Mouse (Mus musculus) ES-Bruce4 (cell line): ENCODE measurements around the gene Sergef. TPM values are rescaled to one million over a fixed set of nuclear protein-coding genes. Genes with fewer than 3 reads are reported as not detected.

Experiments
- H3K27ac ChIP-seq: 2 replicates; pipeline ENCODE4 v1.5.1; 2012; ENCODE audit warnings: low read length, inconsistent platforms; ENCODE audit not compliant: insufficient read depth
- H3K27me3 ChIP-seq: 2 replicates; pipeline ENCODE4 v1.6.1; 2012; ENCODE audit warnings: mild to moderate bottlenecking, low read length, inconsistent platforms; ENCODE audit not compliant: control insufficient read depth, poor library complexity, insufficient read depth, severe bottlenecking
- H3K36me3 ChIP-seq: 2 replicates; pipeline ENCODE4 v1.6.1; 2012; ENCODE audit warnings: inconsistent platforms, mild to moderate bottlenecking, low read length, moderate library complexity; ENCODE audit not compliant: control insufficient read depth, poor library complexity, insufficient read depth, severe bottlenecking
- H3K4me1 ChIP-seq: one replicate; pipeline ENCODE4 v1.8.1; 2011; ENCODE audit warnings: low read length; ENCODE audit not compliant: control insufficient read depth, insufficient read depth
- H3K4me3 ChIP-seq: 2 replicates; pipeline ENCODE4 v1.5.1; 2011; ENCODE audit warnings: low read depth, mild to moderate bottlenecking, low read length
- H3K9ac ChIP-seq: 2 replicates; pipeline ENCODE4 v1.6.1; 2012; ENCODE audit warnings: low read depth, mild to moderate bottlenecking, inconsistent platforms; ENCODE audit not compliant: poor library complexity, severe bottlenecking
- H3K9me3 ChIP-seq: replicated peaks from 2 replicates; pipeline ENCODE4 v1.6.1; 2012; ENCODE audit warnings: mild to moderate bottlenecking, low read length, inconsistent platforms; ENCODE audit not compliant: control insufficient read depth, poor library complexity, insufficient read depth, severe bottlenecking
- CTCF ChIP-seq: IDR thresholded peaks from one replicate; pipeline ENCODE4 v1.8.1; 2011; ENCODE audit warnings: low read depth, low read length
- EP300 ChIP-seq: IDR thresholded peaks from 2 replicates; pipeline ENCODE4 v1.6.1; 2011; ENCODE audit warnings: low read depth, low read length; ENCODE audit not compliant: insufficient read depth
- POLR2A ChIP-seq: IDR thresholded peaks from one replicate; pipeline ENCODE4 v1.8.1; 2011; ENCODE audit warnings: low read length; ENCODE audit not compliant: insufficient read depth
- polyA plus RNA-seq: library from polyadenylated mRNA; stranded (reverse); fragments of >200 nt; gene quantifications from 2 replicates; pipeline ENCODE4 v1.2.4, GENCODE M21; 2011; ENCODE audit warnings: low read depth; ENCODE audit not compliant: missing spikeins, insufficient read depth, insufficient read length

Sergef gene
- polyA plus RNA-seq, 1 experiment = 5.8 TPM

- Histone ChIP-seq H3K4me1 (no peaks in the 10 kb centered on the region), H3K9ac (no peak overlapping the region), H3K27ac (no peak overlapping the region), H3K36me3 (no peaks in the 10 kb centered on the region), H3K4me3 (no peak overlapping the region), H3K27me3 (no peaks in the 10 kb centered on the region), H3K9me3 (no peaks in the 10 kb centered on the region)
- TF ChIP-seq EP300 (no peak), POLR2A (no peak), CTCF (no peak)
Observed at GRCm38 (mm10) chr7:46417467-46417866, 222.1 kb downstream of the Sergef start.

DNA sequence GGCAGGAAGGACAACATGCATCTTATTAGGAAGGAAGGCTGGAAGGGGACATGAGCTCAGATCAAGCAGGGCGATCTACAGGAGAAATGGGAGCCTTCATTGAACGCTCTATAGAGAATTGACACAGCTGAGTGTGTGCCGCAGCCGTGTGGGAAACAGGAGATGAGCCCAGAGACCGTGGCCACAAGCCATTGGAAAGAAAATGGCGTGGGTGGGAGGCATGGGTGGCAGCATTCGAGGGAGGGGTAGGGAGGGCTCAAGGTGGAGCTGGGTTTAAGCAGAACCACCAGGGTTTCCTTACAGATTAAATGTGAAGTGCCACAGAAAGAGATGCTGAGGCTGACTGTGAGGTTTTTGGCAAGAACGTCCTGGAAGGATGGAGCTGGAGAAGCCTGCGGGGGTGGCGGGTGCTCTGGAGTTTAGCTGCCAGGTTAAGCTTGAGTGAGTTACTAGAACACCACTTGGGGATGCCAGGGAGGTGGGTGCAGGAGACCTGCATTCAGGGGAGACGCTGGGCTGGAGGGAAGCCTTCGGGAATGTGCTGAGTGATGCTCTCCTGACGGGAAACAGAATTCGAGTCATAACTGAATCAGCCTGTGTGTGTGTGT, 223.7 kb downstream of the Sergef start:
- H3K9me3 ChIP-seq = no peaks in the 10 kb centered on the region
- H3K27me3 ChIP-seq = no peaks in the 10 kb centered on the region
- H3K4me3 ChIP-seq = no peak overlapping the region
- no peaks in the 10 kb centered on the region for H3K4me1 ChIP-seq
- H3K27ac ChIP-seq = no peak overlapping the region
- no peaks in the 10 kb centered on the region for H3K36me3 ChIP-seq
- TF ChIP-seq EP300 (no peak), CTCF (no peak), POLR2A (no peak)
- no peak overlapping the region for H3K9ac ChIP-seq

DNA sequence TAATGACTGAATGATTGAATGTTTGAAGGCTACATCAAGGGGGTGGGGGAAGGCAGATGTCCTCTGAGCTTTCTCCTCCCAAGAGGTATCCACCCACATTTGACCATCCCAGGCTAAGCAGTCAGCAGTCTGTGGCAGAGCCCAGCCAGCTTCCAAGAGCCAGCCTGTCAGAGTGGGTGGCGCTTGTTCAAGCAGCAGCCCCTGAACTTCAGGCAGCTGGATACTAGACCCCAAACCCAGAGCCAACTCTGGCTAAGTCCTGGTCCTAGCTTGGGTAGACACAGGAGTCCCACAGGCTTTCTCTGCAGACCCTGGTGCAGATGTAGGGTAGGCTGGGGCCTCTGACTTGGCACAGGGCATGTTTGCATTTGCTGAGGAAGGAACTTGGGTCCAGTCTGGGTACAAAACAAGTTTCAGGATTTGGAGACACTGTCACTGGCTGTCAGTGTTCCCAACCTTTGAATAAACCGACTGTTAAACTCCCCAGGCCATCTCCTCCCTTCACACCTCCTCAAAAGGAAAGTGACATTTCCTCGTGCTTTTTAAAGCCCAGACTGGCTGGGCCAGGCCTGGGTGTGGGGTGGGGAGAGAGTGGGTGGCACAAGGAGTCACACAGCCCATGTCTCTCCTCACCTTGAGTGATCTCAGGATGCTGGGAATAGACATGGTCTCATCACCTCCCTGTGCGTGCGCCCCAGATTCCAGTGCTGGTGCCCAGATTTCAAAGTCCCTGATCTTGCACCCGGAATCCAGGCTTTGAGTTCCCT, 225.5 kb downstream of the Sergef start:
- no peak for TF ChIP-seq POLR2A
- no peak for TF ChIP-seq EP300
- TF ChIP-seq CTCF = no peak
- H3K9me3 ChIP-seq = no peaks in the 10 kb centered on the region
- no peaks in the 10 kb centered on the region for H3K36me3 ChIP-seq
- H3K4me1 ChIP-seq = no peaks in the 10 kb centered on the region
- no peaks in the 10 kb centered on the region for H3K27me3 ChIP-seq
- no peak overlapping the region for H3K4me3 ChIP-seq
- no peak overlapping the region for H3K9ac ChIP-seq
- H3K27ac ChIP-seq = no peak overlapping the region

DNA sequence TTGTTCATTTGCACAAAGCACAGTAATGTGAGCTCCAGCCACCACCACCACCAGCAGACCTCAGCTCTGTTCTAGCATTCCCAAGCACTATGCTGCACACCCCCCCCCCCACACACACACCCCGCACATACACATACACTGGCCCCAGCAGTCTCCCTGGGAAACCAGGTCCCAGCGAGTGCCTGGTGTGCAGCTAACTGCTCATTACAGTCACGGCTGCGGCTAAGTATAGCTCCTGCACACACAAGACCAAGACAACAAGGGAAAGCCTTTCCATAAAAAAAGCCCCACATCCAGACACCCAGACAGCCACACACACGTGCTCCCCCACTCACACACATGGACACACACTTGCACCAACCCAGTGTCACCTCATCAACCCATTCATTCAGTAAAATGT, 226.8 kb downstream of the Sergef start:
- TF ChIP-seq POLR2A = no peak
- no peak for TF ChIP-seq CTCF
- TF ChIP-seq EP300 = no peak
- H3K9ac ChIP-seq = no peak overlapping the region
- H3K27me3 ChIP-seq = no peaks in the 10 kb centered on the region
- no peak overlapping the region for H3K4me3 ChIP-seq
- no peaks in the 10 kb centered on the region for H3K4me1 ChIP-seq
- no peak overlapping the region for H3K27ac ChIP-seq
- H3K9me3 ChIP-seq = no peaks in the 10 kb centered on the region
- no peaks in the 10 kb centered on the region for H3K36me3 ChIP-seq

- no peak overlapping the region for H3K27ac ChIP-seq
- no peaks in the 10 kb centered on the region for H3K9me3 ChIP-seq
- no peak overlapping the region for H3K9ac ChIP-seq
- no peak overlapping the region for H3K4me3 ChIP-seq
- H3K27me3 ChIP-seq = no peaks in the 10 kb centered on the region
- H3K4me1 ChIP-seq = no peaks in the 10 kb centered on the region
- no peak for TF ChIP-seq EP300
- no peak for TF ChIP-seq POLR2A
- TF ChIP-seq CTCF = no peak
- H3K36me3 ChIP-seq = no peaks in the 10 kb centered on the region
Observed at GRCm38 (mm10) chr7:46410727-46411126, 228.9 kb downstream of the Sergef start.

GRCm38 (mm10) chr7:46409204-46409789, 230.3 kb downstream of the Sergef start:
- Histone ChIP-seq H3K27ac (no peak overlapping the region), H3K36me3 (no peaks in the 10 kb centered on the region), H3K9ac (no peak overlapping the region), H3K4me3 (no peak overlapping the region), H3K4me1 (no peaks in the 10 kb centered on the region), H3K9me3 (no peaks in the 10 kb centered on the region), H3K27me3 (no peaks in the 10 kb centered on the region)
- no peak for TF ChIP-seq POLR2A
- TF ChIP-seq CTCF = no peak
- no peak for TF ChIP-seq EP300
